Mouse (Mus musculus) midbrain, embryonic 14.5 days (tissue): Measurements from ENCODE around the gene Pcolce2. TPM values are rescaled to one million over a fixed set of nuclear protein-coding genes. Genes with fewer than 3 reads are reported as not detected.

ENCODE experiments used
- ATAC-seq: fragments of 200-750 bp; cut with Nextera tagmentation; 2 replicates; pipeline ENCODE4 v1.8.0; 2017; ENCODE audit warnings: moderate number of reproducible peaks, moderate library complexity; ENCODE audit not compliant: low FRiP score, low TSS enrichment
- DNase-seq: peaks from one replicate; pipeline ENCODE4 v3.0.0-alpha.2; 2015
- H3K27ac ChIP-seq: fragments of 300-500 bp; sonication (generic); replicated peaks from 2 replicates; pipeline ENCODE4 v1.5.1; 2014; ENCODE audit warnings: mild to moderate bottlenecking, low read depth, low read length, moderate library complexity
- H3K27me3 ChIP-seq: fragments of 300-500 bp; sonication (generic); 2 replicates; pipeline ENCODE4 v1.6.1; 2014; ENCODE audit warnings: low read length, control low read depth, mixed read lengths; ENCODE audit not compliant: control insufficient read depth, insufficient read depth
- H3K36me3 ChIP-seq: fragments of 300-500 bp; sonication (generic); 2 replicates; pipeline ENCODE4 v1.6.1; 2014; ENCODE audit warnings: low read length, control low read depth; ENCODE audit not compliant: control insufficient read depth, insufficient read depth
- H3K4me1 ChIP-seq: fragments of 300-500 bp; sonication (generic); 2 replicates; pipeline ENCODE4 v1.6.1; 2014; ENCODE audit warnings: mild to moderate bottlenecking, antibody characterized with exemption, low read length, control low read depth; ENCODE audit not compliant: control insufficient read depth, insufficient read depth
- H3K4me2 ChIP-seq: fragments of 300-500 bp; sonication (generic); 2 replicates; pipeline ENCODE4 v1.6.1; 2014; ENCODE audit warnings: mild to moderate bottlenecking, low read length, moderate library complexity
- H3K4me3 ChIP-seq: fragments of 300-500 bp; sonication (generic); replicated peaks from 2 replicates; pipeline ENCODE4 v1.5.1; 2014; ENCODE audit warnings: low read depth, low read length
- H3K9ac ChIP-seq: fragments of 300-500 bp; sonication (generic); replicated peaks from 2 replicates; pipeline ENCODE4 v1.6.1; 2014; ENCODE audit warnings: mild to moderate bottlenecking, low read length, moderate library complexity
- H3K9me3 ChIP-seq: fragments of 300-500 bp; sonication (generic); 2 replicates; pipeline ENCODE4 v1.6.1; 2016; ENCODE audit warnings: low read length, control low read depth, mixed read lengths; ENCODE audit not compliant: control insufficient read depth
- WGBS: fragments of 180-500 bp; shearing (Covaris S2); extraction: QIAGEN DNeasy Blood & Tissue Kit; methylation state at CpG from one replicate; pipeline ENCODE4 v1.1.7; 2014; 5-methylcytosine and 5-hydroxymethylcytosine counted together
- polyA plus RNA-seq: library from polyadenylated mRNA; unstranded; fragments of >200 nt; fragmentation: Nextera tagmentation; extraction: Ambion mirVana; gene quantifications from 2 replicates; pipeline ENCODE4 v1.2.1, GENCODE M21; 2014

Pcolce2 gene
- polyA plus RNA-seq: 1.1 and 1.2 TPM in 2 replicates

DNA sequence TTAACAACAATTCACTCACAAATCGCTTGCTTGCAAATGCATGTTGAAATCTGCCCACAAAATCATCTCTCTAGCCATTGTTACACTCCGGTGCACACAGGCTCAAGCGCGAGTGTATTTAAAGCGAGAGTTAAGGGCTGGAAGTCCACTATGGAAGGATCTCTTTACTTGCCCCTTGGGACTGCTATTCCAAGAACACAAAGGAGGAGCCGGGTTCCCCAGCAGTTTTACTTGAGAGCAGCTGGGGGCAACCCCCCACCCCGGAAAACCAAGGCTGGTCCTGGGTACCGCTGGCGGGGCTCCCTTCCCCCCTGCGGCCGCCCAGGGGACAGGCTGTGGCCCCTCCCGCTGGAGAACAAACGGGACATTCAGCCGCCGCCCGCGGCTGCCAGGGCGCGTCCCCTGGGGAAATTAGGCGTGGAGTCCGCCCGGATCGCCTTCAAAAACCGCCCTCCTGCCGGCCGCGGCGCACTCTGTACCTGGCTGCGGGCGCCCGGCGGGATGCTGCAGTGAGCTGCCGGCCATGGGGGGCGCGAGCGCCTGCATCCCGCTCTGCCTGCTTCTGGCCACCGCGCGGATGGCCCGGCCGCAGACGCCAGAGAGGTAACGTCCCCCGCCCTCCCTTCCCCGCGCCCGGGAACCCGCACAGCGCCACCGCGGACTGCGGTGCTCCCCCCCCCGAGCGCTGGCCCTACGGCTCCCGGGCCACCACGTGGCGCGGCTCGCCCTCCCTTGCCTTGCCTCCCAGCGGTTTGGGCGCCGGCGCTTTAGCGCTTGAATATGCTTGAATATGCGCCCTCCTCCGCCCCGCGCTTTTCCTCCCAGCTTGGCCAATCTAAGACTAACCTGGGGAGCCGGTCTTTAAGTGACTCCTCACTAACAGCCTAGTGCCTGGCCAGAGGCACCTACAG lies at the start of gene Pcolce2:
TSS of gene Pcolce2 (plus strand) at position 331 of the 911 bp plus-strand sequence.
- under 1% methylated on average over 66 of the region's 71 CpGs for WGBS
- no peaks in the 10 kb centered on the region for H3K9me3 ChIP-seq
- H3K9ac ChIP-seq: peak within 1 kb of the TSS; percentile 88
- ATAC-seq (peak; percentile 89), DNase-seq (peak; percentile 84)
- H3K27me3 ChIP-seq: no peaks in the 10 kb centered on the region; the same call in 1 of the 2 replicates
- 0 out of 2 replicates have a peak, but pooled peaks cover 2% of the 10 kb centered on the region for H3K4me1 ChIP-seq
- no peaks in the 10 kb centered on the region for H3K36me3 ChIP-seq
- peak within 1 kb of the TSS; percentile 99 for H3K4me2 ChIP-seq
- H3K27ac ChIP-seq: peak within 1 kb of the TSS; percentile 65
- peak within 1 kb of the TSS; percentile 76 for H3K4me3 ChIP-seq

DNA sequence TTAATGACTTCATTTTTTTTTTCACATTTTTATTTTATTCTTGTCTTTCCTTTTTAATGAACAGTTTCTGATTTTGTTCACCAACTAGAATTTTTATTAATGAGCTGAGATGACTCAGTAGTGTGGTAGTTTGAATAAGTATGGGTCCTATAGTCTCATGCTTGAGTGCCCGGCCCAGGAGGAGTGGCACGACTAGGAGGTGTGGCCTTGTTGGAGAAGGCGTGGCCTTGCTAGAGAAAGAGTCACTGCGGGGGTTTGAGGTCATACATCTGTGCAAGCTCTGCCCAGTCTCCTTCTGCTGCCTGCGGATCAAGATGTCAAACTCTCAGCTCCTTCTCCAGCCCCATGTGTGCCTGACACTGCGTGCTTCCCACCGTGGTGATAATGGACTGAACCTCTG lies 49.3 kb upstream of the Pcolce2 start:
- ATAC-seq (no peak), DNase-seq (no peak)
- Histone ChIP-seq H3K4me1 (no peaks in the 10 kb centered on the region), H3K9ac (no peak overlapping the region), H3K9me3 (no peaks in the 10 kb centered on the region), H3K27ac (no peak overlapping the region), H3K4me3 (no peak overlapping the region), H3K4me2 (no peak overlapping the region), H3K27me3 (no peaks in the 10 kb centered on the region), H3K36me3 (no peaks in the 10 kb centered on the region)
- WGBS: 87% methylated on average over 7 of the region's 7 CpGs

DNA sequence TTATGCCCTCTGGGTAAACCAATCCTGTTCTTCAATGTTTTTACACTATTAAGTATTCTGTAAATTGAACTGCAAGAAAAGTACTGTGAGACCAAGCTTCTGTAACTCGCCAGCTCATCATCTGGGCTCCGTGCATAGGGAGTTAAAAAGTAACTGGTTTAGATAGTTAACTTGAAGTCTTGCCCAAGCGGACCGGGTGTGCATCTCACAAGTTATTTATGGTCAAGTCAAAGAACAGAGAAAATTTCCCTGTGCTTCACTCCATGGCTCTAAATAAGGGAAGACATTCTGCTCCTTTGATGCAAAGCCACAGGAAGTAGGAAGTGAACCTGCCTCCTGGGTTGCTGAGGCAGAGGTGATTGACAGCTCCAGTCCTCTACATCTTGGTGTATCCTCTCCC lies 43.1 kb upstream of the Pcolce2 start:
- Histone ChIP-seq H3K27ac (no peak overlapping the region), H3K36me3 (no peaks in the 10 kb centered on the region), H3K9ac (no peak overlapping the region), H3K4me1 (no peaks in the 10 kb centered on the region), H3K9me3 (no peaks in the 10 kb centered on the region), H3K4me2 (no peak overlapping the region), H3K4me3 (no peak overlapping the region), H3K27me3 (no peaks in the 10 kb centered on the region)
- ATAC-seq (no peak), DNase-seq (no peak)
- WGBS: 91% methylated on average over 4 of the region's 4 CpGs

DNA sequence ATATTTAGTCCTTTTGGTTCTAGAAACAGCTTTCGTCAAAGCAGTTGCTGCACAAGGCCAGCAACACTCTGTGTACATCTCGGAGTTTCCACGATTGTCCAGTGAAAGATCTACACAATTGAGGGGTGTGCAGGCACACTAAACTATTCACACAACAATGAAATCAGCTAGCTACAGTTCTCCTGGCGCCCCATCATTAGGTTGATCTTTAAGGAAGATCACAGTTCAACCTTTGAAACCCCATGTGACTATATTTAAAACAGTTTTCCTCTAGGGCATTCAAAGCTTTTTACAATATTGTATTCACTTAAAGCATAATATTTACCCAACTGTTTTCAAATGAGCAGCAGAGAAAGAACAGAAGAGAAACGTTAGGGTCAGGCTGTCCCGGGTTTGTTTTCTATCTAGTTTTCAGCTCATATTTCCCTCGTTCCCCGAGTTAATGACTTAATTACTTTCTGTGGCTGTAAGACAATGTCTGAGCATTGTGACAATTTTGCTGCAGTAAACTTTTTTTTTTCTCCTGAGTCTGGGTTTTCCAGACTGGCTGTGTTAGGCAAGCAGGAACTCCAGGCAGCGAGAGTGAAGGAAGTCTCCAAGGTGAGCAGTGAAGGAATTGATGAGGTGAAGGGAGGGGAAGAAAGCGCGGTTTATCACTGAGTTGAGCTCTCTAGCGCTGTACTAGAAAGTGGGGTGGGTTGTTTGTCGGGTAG lies 39.8 kb upstream of the Pcolce2 start:
- H3K4me2 ChIP-seq: no peak overlapping the region
- no peaks in the 10 kb centered on the region for H3K9me3 ChIP-seq
- H3K27me3 ChIP-seq: no peaks in the 10 kb centered on the region
- ATAC-seq (no peak), DNase-seq (no peak)
- H3K27ac ChIP-seq: no peak overlapping the region
- H3K4me3 ChIP-seq: no peak overlapping the region
- 64% methylated on average over 13 of the region's 13 CpGs for WGBS
- no peak overlapping the region for H3K9ac ChIP-seq
- H3K4me1 ChIP-seq: no peaks in the 10 kb centered on the region
- no peaks in the 10 kb centered on the region for H3K36me3 ChIP-seq

DNA sequence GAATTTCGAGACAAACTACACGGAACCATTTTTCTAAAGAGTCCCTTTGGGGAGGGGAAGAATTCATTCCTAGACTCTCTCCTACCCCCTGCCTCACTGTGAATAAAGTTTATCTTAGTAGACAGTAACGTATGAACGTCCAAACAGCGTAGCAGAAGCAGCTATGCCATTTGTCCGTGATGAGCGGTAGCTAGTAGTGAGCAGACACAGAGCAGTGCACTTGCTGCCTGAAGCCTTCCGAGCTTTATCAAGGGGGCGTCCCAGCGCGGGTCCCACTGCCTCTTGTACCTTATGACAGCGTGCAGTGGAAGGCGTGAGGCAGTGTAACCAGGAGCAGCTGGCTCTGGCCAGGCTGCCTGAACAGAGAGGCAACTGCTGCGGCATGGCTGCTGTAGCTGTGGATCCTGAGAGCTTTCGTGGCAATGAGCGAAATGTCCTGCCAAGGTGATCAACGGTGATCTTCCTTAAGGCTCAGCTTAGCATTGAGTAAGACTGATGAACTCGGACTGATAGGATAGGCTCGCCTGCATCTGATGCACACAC lies 39.2 kb upstream of the Pcolce2 start:
- ATAC-seq: no peak
- H3K4me2 ChIP-seq: no peak overlapping the region
- H3K27ac ChIP-seq: no peak overlapping the region
- H3K27me3 ChIP-seq: no peaks in the 10 kb centered on the region
- DNase-seq: no peak
- H3K9ac ChIP-seq: no peak overlapping the region
- no peaks in the 10 kb centered on the region for H3K4me1 ChIP-seq
- 62% methylated on average over 19 of the region's 19 CpGs for WGBS
- H3K9me3 ChIP-seq: no peaks in the 10 kb centered on the region
- H3K4me3 ChIP-seq: no peak overlapping the region
- H3K36me3 ChIP-seq: no peaks in the 10 kb centered on the region

DNA sequence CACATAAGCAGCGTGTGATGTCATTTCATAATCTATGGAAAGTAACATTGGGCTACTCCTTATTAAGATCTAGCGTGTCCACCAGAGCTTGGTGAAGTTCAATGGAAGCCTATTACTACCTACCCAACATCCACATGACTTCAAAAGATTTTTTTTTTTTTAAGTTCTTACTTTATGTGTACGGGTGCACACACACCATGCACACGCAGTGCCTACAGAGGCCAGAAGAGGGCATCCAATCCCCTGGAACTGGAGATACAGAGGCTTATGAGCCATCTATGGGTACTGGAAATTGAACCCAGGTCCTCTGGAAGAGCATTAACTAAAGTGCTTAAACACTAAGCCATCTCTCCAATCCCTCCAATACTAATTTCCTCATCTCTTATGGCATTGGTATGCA lies 38.0 kb upstream of the Pcolce2 start:
- H3K36me3 ChIP-seq: no peaks in the 10 kb centered on the region
- ATAC-seq (no peak), DNase-seq (no peak)
- no peak overlapping the region for H3K4me3 ChIP-seq
- H3K9me3 ChIP-seq: no peaks in the 10 kb centered on the region
- H3K4me2 ChIP-seq: no peak overlapping the region
- H3K9ac ChIP-seq: no peak overlapping the region
- no peak overlapping the region for H3K27ac ChIP-seq
- WGBS: 89% methylated on average over 4 of the region's 4 CpGs
- no peaks in the 10 kb centered on the region for H3K27me3 ChIP-seq
- H3K4me1 ChIP-seq: no peaks in the 10 kb centered on the region

DNA sequence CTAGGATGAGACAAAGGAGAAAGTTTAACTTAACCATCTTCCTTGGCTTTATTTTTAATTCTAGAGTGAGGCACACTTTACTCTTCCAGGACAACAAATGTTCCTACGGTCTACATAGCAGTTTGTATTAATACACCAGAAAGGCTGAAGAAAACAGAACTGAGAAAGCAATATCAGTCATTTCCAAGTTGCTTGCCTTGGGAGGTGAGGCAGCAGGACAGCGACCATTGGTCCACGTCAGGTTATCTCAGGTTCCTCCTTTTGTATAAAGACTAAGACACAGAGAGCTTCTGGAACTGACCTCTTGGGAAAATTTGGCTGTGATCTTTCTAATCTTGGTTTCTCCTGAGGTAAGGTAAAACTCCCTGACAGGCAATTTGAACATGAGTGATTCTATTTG lies 34.6 kb upstream of the Pcolce2 start:
- DNase-seq (no peak), ATAC-seq (no peak)
- Histone ChIP-seq H3K9me3 (no peaks in the 10 kb centered on the region), H3K27ac (no peak overlapping the region), H3K36me3 (no peaks in the 10 kb centered on the region), H3K9ac (no peak overlapping the region), H3K27me3 (no peaks in the 10 kb centered on the region), H3K4me1 (no peaks in the 10 kb centered on the region), H3K4me3 (no peak overlapping the region), H3K4me2 (no peak overlapping the region)
- whole genome bisulfite sequencing: 80% methylated on average over 3 of the region's 3 CpGs

DNA sequence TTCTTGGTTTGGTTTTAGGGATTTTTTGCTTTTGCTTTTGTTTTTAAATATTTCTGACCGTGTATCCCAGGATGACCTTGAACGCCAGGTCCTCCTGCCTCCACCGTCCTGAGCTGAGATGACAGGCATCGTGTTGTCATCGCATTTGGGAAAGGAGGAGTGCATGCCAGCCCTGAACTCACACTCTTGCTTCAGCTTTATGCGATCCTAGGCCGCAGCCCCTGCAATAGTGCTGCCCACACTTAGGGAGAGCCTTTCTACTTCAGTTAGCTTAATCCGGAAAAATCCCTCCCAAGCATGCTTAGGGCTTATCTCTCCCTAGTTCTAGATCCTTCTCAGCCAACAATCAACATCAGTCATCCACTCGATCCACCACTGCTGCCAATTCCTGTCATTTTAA lies 34.1 kb upstream of the Pcolce2 start:
- 80% methylated on average over 9 of the region's 9 CpGs for WGBS
- no peak for DNase-seq
- H3K9me3 ChIP-seq: no peaks in the 10 kb centered on the region
- no peaks in the 10 kb centered on the region for H3K4me1 ChIP-seq
- no peak for ATAC-seq
- no peak overlapping the region for H3K27ac ChIP-seq
- H3K4me2 ChIP-seq: no peak overlapping the region
- no peak overlapping the region for H3K4me3 ChIP-seq
- H3K9ac ChIP-seq: no peak overlapping the region
- no peaks in the 10 kb centered on the region for H3K27me3 ChIP-seq
- H3K36me3 ChIP-seq: no peaks in the 10 kb centered on the region
